Mouse (Mus musculus) liver, embryonic 14.5 days (tissue): ENCODE data around the gene Ccdc69.

Experiments
- CTCF ChIP-seq: IDR thresholded peaks from 2 replicates; pipeline ENCODE4 v1.5.1; 2016; ENCODE audit warnings: antibody characterized with exemption, low read depth, control low read depth
- EP300 ChIP-seq: IDR thresholded peaks from 2 replicates; pipeline ENCODE4 v1.6.1; 2016; ENCODE audit warnings: antibody characterized with exemption, low read depth

DNA sequence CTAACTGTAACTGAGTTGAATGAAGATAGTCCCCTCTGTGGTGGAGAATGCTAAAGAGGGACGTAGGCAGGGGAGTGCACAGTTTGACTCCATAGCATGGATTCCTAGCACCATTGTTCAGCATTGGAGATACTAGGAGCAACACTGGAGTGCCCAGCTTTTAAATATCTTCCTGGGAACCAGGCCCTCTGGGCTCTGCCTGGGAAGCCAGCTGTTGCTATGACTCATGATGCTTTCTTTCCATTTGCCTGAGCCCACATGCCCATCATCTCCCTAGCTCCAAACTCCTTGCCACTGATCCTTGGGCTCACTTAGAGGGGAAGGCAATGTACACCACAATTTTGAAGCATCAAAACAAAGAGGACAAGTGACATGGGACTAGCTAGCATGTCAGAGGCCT is 61.2 kb downstream of the Ccdc69 start:
- TF ChIP-seq CTCF (no peak), EP300 (no peak)
